Mouse (Mus musculus): ENCODE data around the gene Gdpd5.

The Gdpd5 gene

DNA sequence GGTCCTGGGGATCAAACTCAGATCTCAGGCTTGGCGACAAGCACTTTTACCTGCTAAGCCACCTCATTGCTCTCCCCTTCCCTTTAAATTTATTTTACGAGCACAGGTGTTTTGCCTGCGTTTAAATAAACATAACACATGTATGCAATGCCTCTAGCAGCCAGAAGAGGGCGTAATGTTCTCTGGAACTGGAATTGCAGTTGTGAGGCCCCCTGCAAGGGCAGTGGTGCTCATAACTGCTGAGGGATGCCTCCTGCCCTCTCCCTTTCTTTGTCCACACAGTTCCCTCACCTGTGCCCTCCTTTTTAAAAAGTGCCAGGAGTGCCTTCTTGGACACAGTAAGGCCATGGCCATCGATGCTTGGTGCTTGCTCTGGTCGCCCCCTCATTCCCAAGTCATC is 62.8 kb downstream of the Gdpd5 start:
- DNase-seq: no peak

GRCm38 (mm10) chr7:99445833-99446232 is 64.6 kb downstream of the Gdpd5 start:
- peak; percentile 31 to 37 for DNase-seq

GRCm38 (mm10) chr7:99447323-99447722 is 66.1 kb downstream of the Gdpd5 start:
- no peak for DNase-seq

DNA sequence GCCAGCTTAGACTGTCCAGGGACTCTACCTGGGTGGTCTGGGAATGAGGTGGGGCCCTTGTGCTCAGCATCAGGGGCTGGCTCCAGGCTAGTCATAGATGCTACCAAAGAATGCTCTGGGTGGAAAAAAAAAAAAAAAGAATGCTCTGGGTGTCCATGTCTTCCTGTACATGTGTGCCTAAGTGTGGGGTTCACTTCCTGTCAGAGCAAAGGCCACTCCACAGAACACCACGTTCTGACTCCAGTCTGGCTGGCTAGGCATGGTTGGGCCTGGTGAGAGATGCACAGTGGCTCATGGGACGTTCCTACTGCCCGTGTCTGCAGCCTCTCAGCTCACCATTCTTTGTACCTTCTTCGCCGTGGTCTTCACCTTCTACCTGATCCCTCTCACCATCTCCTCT is 67.4 kb downstream of the Gdpd5 start:
- no peak for DNase-seq

GRCm38 (mm10) chr7:99449063-99449462 is 67.8 kb downstream of the Gdpd5 start:
- no peak for DNase-seq

- no peak for DNase-seq
Measured at GRCm38 (mm10) chr7:99449751-99450150, 68.5 kb downstream of the Gdpd5 start.

- peak; percentile 72 to 83 for DNase-seq
Measured at GRCm38 (mm10) chr7:99450703-99451102, 69.5 kb downstream of the Gdpd5 start.

- no peak for DNase-seq
Measured at GRCm38 (mm10) chr7:99452859-99453258, 71.6 kb downstream of the Gdpd5 start.

GRCm38 (mm10) chr7:99454044-99454443 is 72.8 kb downstream of the Gdpd5 start:
- DNase-seq: no peak

DNA sequence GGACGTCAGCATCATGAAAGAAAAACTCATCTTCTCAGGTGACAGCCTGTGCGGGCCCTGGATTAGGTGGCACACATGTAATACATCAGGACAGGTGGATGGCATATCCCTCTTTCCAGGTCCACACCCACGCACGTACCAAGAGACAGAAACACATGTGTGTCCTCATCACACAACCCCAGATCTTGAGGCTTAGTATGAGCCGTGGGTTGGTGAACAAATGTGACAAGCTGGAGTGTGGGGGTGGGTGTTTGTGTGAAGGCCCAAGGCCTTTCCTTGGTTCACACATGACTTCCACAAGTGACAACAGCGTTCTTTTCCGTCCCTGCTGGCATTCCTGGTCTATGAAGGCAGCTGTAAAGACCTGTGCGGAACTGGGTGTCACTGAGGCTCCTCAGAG is 77.6 kb downstream of the Gdpd5 start:
- DNase-seq: no peak

GRCm38 (mm10) chr7:99459888-99460652 is 78.9 kb downstream of the Gdpd5 start:
- no peak for DNase-seq

GRCm38 (mm10) chr7:99463120-99463519 is 81.9 kb downstream of the Gdpd5 start:
- no peak for DNase-seq

DNA sequence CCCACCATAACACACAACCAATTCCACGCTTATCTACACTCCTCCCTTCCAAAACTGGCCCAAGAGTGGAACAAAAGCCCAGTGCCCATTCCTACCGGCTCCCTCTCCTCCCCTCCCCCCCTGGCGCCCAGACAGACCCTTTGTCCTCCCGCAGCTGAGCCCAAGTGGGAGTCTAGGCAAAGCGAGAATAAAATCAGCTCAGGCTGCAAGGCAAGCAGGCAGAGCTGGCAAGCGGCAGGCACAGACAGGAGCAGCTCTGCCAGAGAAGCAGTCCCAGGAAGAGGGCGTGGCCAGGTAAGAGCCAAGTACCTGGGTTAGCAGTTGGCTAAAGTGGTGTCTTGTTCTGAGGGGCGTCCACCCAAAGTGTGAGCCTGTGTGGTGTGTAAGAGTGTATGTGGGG is 84.6 kb downstream of the Gdpd5 start, which contains the start of gene Klhl35:
Gene Klhl35 (plus strand): TSS at position 194 of the 400 bp plus-strand sequence.
- peak; percentile 47 to 66 for DNase-seq

GRCm38 (mm10) chr7:99467916-99468282 is 86.7 kb downstream of the Gdpd5 start:
- DNase-seq: peak; percentile 79 to 85

DNA sequence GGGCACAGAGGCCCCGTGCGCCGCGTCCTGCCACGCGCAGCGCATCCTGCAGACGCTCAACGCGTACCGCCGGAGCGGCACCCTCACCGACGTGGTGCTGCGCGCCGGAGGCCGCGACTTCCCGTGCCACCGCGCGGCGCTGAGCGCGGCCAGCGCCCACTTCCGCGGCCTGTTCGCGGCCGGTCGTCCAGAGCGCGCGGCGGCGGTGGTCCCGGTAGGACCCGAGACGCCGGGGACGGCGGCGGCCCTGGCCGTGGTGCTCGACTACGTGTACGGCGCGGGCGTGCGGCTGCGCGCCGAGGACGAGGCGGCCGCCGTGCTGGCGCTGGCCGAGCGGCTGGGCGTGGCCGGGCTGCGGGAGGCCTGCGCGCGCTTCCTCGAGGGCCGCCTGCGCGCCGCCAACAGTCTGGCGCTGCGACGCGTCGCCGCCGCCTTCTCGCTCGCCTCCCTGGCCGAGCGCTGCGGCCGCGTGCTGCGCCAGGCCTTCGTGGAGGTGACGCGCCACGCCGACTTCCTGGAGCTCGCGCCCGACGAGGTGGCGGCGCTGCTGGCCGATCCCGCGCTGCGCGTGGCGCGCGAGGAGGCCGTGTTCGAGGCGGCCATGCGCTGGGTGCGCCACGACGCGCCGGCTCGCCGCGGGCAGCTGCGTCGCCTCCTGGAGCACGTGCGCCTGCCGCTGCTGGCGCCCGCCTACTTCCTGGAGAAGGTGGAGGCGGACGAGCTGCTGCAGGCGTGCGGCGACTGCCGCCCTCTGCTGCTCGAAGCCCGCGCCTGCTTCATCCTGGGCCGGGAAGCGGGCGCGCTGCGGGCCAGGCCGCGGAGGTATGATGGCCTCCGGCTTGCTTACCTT is 87.3 kb downstream of the Gdpd5 start:
- DNase-seq: peak; percentile 65 to 75

DNA sequence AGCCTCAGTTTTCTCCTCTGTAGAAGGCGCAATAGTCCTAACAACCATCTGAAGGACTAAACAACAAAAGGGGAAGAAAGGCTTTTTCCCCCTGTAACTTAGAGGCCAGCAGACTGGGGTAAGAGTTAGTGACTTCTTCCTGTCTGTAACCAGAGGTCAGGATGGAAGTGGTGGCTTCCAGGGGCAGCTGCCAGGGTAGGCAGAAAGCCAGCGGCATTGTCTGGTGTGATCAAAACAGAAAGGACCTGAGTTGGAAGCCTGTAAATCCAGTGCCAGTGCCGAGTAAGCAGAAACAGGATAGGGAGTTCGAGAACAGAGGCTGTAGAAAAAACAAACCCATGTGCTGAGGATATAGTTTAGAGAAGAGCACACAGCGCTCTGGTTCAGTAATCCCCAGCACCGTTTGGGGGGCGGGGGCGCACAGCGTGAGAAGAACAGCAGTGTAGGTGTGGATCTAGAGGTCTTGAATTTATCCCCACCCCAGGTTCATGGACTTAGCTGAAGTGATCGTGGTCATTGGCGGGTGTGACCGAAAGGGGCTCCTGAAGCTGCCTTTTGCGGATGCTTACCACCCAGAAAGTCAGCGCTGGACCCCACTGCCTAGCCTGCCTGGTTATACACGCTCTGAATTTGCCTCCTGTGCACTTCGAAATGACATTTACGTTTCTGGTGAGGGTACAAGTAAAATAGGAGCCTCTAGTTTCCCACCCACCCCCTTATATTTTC is 88.6 kb downstream of the Gdpd5 start:
- no peak for DNase-seq

GRCm38 (mm10) chr7:99471578-99471977 is 90.4 kb downstream of the Gdpd5 start:
- peak; percentile 8 to 20 for DNase-seq

- peak; percentile 66 to 81 for DNase-seq
Measured at GRCm38 (mm10) chr7:99473638-99474407, 92.6 kb downstream of the Gdpd5 start.

GRCm38 (mm10) chr7:99474836-99475561 is 93.8 kb downstream of the Gdpd5 start:
- DNase-seq: peak in 1 of 2 experiments; percentile 29

- no peak for DNase-seq
Measured at GRCm38 (mm10) chr7:99475562-99475911, 94.3 kb downstream of the Gdpd5 start.

DNA sequence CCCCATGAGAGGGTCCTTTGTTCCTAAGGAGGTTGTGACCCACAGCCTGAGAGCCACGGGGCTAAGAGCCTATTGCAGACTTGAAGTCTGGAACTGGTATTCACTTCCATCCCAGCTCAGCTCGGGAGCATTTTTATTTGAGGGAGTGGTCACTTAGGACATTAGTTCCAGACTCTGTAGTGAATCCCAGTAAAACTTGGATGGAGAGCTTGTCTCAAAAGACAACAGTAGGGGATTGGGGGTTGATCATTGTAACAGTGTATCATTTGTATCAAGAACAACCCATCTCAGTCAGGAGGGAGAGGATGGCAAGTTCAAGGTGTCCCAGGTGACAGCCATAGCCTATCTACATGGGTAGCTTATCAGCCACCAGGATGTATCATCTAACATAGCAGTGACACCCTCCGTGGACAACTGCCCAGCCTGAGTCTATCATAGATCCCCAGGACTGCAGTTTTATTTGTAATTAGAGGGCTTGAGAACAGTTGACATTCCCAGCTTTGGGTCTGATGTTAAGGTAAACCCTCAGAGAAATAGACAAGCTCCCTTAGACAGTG is 95.4 kb downstream of the Gdpd5 start:
- no peak for DNase-seq
